Comparison of ENCODE assay signal across 1 mouse cellular context in genomic region chr17:56137839-56138613, GRCm38 (mm10).
TF ChIP-seq lines count a peak whose summit lies in the region.

No protein-coding gene starts in this region.

TF ChIP-seq in CH12.LX, 34 proteins besides CTCF, POLR2A, EP300 and RAD21:
- TF ChIP-seq JUN (IDR thresholded peaks at IDR 0.05; ENCODE audit: insufficient read depth, low read depth, low read length) (no peak), HCFC1 (IDR thresholded peaks at IDR 0.05; ENCODE audit: low read depth, low read length) (peak; percentile 64), KAT2A (IDR thresholded peaks at IDR 0.05; ENCODE audit: insufficient replicate concordance, low read length) (no peak), MAFK (IDR thresholded peaks at IDR 0.05; ENCODE audit: insufficient replicate concordance, low read length) (no peak), GABPA (IDR thresholded peaks at IDR 0.05; ENCODE audit: insufficient replicate concordance, low read depth, low read length) (no peak), ZNF384 (IDR thresholded peaks at IDR 0.05; ENCODE audit: low read depth, low read length) (no peak), POLR2AphosphoS2 (IDR thresholded peaks at IDR 0.05; ENCODE audit: low read depth, low read length) (no peak), ETS1 (conservative IDR thresholded peaks at IDR 0.05; ENCODE audit: low read depth, low read length) (no peak)
